Mouse (Mus musculus): ENCODE data around the gene Nalcn.

GRCm38 (mm10) chr14:123575356-123575755 lies 51.6 kb downstream of the Nalcn start:
- TF ChIP-seq POLR2A (IDR thresholded peaks at IDR 0.05; ENCODE audit: control insufficient read depth in 1 of 2, insufficient read depth in 1 of 2, low read depth in 1 of 2, low read length in 2 of 2, poor library complexity in 1 of 2) (no peak), JUND (IDR thresholded peaks at IDR 0.05; ENCODE audit: low read depth, low read length) (no peak), CTCF (IDR thresholded peaks at IDR 0.05 in 2 of 3, conservative IDR thresholded peaks at IDR 0.05 in 1 of 3; ENCODE audit: control insufficient read depth in 1 of 3, insufficient read depth in 1 of 3, low read depth in 2 of 3, low read length in 3 of 3, poor library complexity in 1 of 3, severe bottlenecking in 1 of 3) (no peak), ZNF384 (IDR thresholded peaks at IDR 0.05; ENCODE audit: low read depth, low read length) (no peak), GABPA (IDR thresholded peaks at IDR 0.05; ENCODE audit: low read depth, low read length) (no peak), E2F4 (IDR thresholded peaks at IDR 0.05; ENCODE audit: borderline replicate concordance, low read depth, low read length) (no peak), CHD1 (IDR thresholded peaks at IDR 0.05; ENCODE audit: low read depth, low read length) (no peak), MAFK (IDR thresholded peaks at IDR 0.05; ENCODE audit: borderline replicate concordance, low read depth, low read length) (no peak), KAT2A (conservative IDR thresholded peaks at IDR 0.05; ENCODE audit: low read depth, low read length) (no peak), TCF12 (IDR thresholded peaks at IDR 0.05; ENCODE audit: low read depth, low read length) (no peak), POLR2AphosphoS2 (IDR thresholded peaks at IDR 0.05; ENCODE audit: low read length) (no peak), MAX (IDR thresholded peaks at IDR 0.05; ENCODE audit: low read length) (no peak), GATA1 (IDR thresholded peaks at IDR 0.05; ENCODE audit: low read depth, low read length) (no peak), MYB (IDR thresholded peaks at IDR 0.05; ENCODE audit: low read depth, low read length) (no peak)
